Mouse (Mus musculus): ENCODE measurements around the gene A830005F24Rik. TPM values are rescaled to one million over a fixed set of nuclear protein-coding genes. Genes with fewer than 3 reads are reported as not detected.
A peak's percentile ranks its signal among the peaks of the same experiment; 100 is the strongest.

A830005F24Rik gene
- total and polyA plus RNA-seq, 3 experiments, result 0.70 to 0.73 TPM; not detected in 1

DNA sequence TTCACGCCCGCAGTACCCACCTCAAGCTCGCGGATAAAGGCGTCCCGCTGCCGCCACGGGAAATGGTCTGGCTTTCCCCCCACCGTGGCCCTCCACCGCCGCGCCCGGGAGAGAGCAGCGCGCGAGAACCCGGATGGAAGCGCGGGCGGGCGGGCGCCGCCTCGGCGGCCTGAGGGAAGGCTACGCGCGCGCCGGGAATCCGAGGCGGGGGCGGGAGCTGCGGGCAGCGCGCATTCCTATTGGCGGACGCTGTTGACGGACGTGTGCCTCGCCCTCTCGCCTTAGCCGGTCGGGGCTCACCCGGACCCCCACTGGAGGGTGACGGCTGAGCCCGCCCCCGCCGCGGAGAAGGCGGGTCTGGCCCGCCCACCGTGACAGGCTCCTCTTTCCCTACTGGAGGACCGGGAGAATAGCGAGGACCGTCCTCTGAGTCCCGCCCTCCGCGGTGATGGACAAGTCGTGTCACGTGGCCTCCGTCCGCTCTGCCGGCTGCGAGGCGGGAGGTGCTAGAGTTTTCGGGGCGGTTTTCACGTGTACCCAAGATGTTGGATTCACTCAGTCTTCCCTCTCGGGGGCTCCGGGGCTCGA, 33.1 kb downstream of the A830005F24Rik start (continued):
- TF ChIP-seq ZC3H11A (IDR thresholded peaks at IDR 0.05; ENCODE audit: low read depth, low read length), result no peak
- no peak; the same call in 1 of the 2 replicates for TF ChIP-seq KAT2A (conservative IDR thresholded peaks at IDR 0.05; ENCODE audit: low read depth, low read length)
- TF ChIP-seq POLR2AphosphoS2 (IDR thresholded peaks at IDR 0.05; ENCODE audit: low read length), result peak; percentile 92

DNA sequence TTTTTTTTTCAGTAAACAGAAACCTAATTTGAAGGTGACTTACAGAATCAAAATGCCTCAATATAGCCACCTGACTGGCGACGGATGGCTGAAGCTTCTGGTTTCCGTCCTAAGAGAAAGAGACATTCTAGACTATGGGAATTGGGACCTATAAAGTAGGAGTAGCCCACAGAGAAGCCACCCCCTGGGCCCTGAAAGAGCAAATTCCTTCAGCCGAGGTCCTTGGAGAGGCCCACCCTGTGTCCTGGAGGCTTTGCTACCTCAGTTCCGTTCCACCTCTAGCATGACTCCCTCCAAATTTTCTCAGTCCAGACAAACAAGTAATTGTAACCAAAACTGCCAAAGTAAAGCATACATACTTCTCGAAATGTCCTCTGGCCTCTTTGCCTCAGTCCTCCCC, 34.3 kb downstream of the A830005F24Rik start:
- Histone ChIP-seq H3K4me3 (ENCODE audit: control insufficient read depth in 1 of 2, insufficient read depth in 1 of 2, low read depth in 2 of 2, low read length in 2 of 2) (no peak overlapping the region), H3K27me3 (ENCODE audit: control insufficient read depth in 1 of 2, insufficient read depth in 2 of 2, low read length in 2 of 2) (no peaks in the 10 kb centered on the region), H3K79me2 (ENCODE audit: control insufficient read depth, insufficient read depth, low read length, poor library complexity) (peaks cover 31% of the 10 kb centered on the region), H3K27ac (ENCODE audit: control insufficient read depth, low read depth, low read length) (peak overlapping the region; percentile 52; the same call in 1 of the 2 replicates), H3K9me3 (replicated peaks; ENCODE audit: insufficient read depth, low read length) (no peaks in the 10 kb centered on the region), H3K36me3 (ENCODE audit: control insufficient read depth in 1 of 2, insufficient read depth in 2 of 2, low read length in 2 of 2) (peaks cover 0 to 42% of the 10 kb centered on the region in 2 experiments; a peak in 3 of 4 replicates), H3K9ac (ENCODE audit: control insufficient read depth, low read depth, low read length, poor library complexity, severe bottlenecking) (no peak overlapping the region; the same call in 1 of the 2 replicates), H3K4me1 (ENCODE audit: control insufficient read depth in 1 of 2, insufficient read depth in 2 of 2, low read length in 2 of 2) (peaks cover 12 to 38% of the 10 kb centered on the region in 2 experiments)
- peak; percentile 11 for DNase-seq (ENCODE audit: low read depth, low spot score)
- no peak for TF ChIP-seq ETS1 (IDR thresholded peaks at IDR 0.05; ENCODE audit: low read depth, low read length)
- TF ChIP-seq MYC (IDR thresholded peaks at IDR 0.05; ENCODE audit: low read depth, low read length), result no peak
- TF ChIP-seq UBTF (IDR thresholded peaks at IDR 0.05; ENCODE audit: borderline replicate concordance, insufficient read depth, low read depth, low read length), result no peak
- no peak; the same call in 1 of the 2 replicates for TF ChIP-seq SIN3A (IDR thresholded peaks at IDR 0.05; ENCODE audit: low read length)
- no peak for TF ChIP-seq NELFE (IDR thresholded peaks at IDR 0.05; ENCODE audit: low read depth, low read length)
- TF ChIP-seq EP300 (IDR thresholded peaks at IDR 0.05; ENCODE audit: low read depth in 1 of 2, low read length in 2 of 2), result no peak
- no peak for TF ChIP-seq TAL1 (IDR thresholded peaks at IDR 0.05; ENCODE audit: low read length)

DNA sequence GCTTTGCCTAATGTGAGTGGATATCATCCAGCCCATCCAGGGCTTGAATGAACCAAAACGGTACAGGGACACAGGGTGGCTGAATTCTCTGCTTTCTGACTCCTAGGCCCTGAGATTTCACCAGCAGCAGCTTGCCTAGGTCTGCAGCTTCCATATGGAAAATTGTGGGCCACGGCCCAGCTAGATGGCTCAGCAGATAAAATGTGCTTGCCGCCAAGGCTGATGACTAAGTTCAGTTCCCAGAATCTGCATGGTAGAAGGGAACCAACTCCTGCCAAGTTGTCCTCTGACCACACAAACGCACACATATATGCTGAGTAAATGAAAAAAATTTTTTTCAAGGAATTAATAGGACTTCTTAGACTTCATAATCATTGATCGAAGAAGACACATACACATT, 34.9 kb downstream of the A830005F24Rik start:
- DNase-seq (ENCODE audit: low read depth, low spot score), result peak; percentile 34
- no peak overlapping the region for H3K9ac ChIP-seq (ENCODE audit: control insufficient read depth, low read depth, low read length, poor library complexity, severe bottlenecking)
- H3K27me3 ChIP-seq (ENCODE audit: control insufficient read depth in 1 of 2, insufficient read depth in 2 of 2, low read length in 2 of 2), result no peaks in the 10 kb centered on the region
- peaks cover 0 to 42% of the 10 kb centered on the region in 2 experiments; a peak in 3 of 4 replicates for H3K36me3 ChIP-seq (ENCODE audit: control insufficient read depth in 1 of 2, insufficient read depth in 2 of 2, low read length in 2 of 2)
- H3K9me3 ChIP-seq (replicated peaks; ENCODE audit: insufficient read depth, low read length), result no peaks in the 10 kb centered on the region
- TF ChIP-seq KAT2A (conservative IDR thresholded peaks at IDR 0.05; ENCODE audit: low read depth, low read length) (no peak), USF2 (IDR thresholded peaks at IDR 0.05; ENCODE audit: borderline replicate concordance in 1 of 2, insufficient read depth in 1 of 2, low read depth in 1 of 2, low read length in 2 of 2) (no peak), POLR2AphosphoS2 (IDR thresholded peaks at IDR 0.05; ENCODE audit: low read length) (no peak), MXI1 (IDR thresholded peaks at IDR 0.05; ENCODE audit: low read depth, low read length) (no peak), MEF2A (IDR thresholded peaks at IDR 0.05; ENCODE audit: extremely low read depth, insufficient replicate concordance, low read depth, low read length, poor library complexity, severe bottlenecking) (no peak), RAD21 (IDR thresholded peaks at IDR 0.05; ENCODE audit: low read depth, low read length) (no peak), EP300 (IDR thresholded peaks at IDR 0.05; ENCODE audit: low read depth in 1 of 2, low read length in 2 of 2) (no peak), CHD1 (IDR thresholded peaks at IDR 0.05; ENCODE audit: low read depth, low read length) (no peak), SIN3A (IDR thresholded peaks at IDR 0.05; ENCODE audit: low read length) (no peak), USF1 (IDR thresholded peaks at IDR 0.05; ENCODE audit: low read depth, low read length) (no peak), POLR2AphosphoS5 (IDR thresholded peaks at IDR 0.05; ENCODE audit: borderline replicate concordance, low read depth, low read length) (no peak), MAZ (IDR thresholded peaks at IDR 0.05; ENCODE audit: low read depth, low read length) (no peak), ZNF384 (IDR thresholded peaks at IDR 0.05; ENCODE audit: low read depth, low read length) (no peak), ZMIZ1 (IDR thresholded peaks at IDR 0.05; ENCODE audit: low read depth, low read length) (no peak), ZKSCAN1 (IDR thresholded peaks at IDR 0.05; ENCODE audit: low read depth, low read length) (no peak), POLR2A (IDR thresholded peaks at IDR 0.05; ENCODE audit: control insufficient read depth in 1 of 2, insufficient read depth in 1 of 2, low read depth in 1 of 2, low read length in 2 of 2, poor library complexity in 1 of 2) (no peak), CHD2 (IDR thresholded peaks at IDR 0.05; ENCODE audit: low read length) (no peak), ELF1 (IDR thresholded peaks at IDR 0.05; ENCODE audit: low read depth, low read length) (no peak)
- H3K79me2 ChIP-seq (ENCODE audit: control insufficient read depth, insufficient read depth, low read length, poor library complexity), result peaks cover 31% of the 10 kb centered on the region
- H3K27ac ChIP-seq (ENCODE audit: control insufficient read depth, low read depth, low read length), result no peak overlapping the region
- peaks cover 10 to 42% of the 10 kb centered on the region in 2 experiments for H3K4me1 ChIP-seq (ENCODE audit: control insufficient read depth in 1 of 2, insufficient read depth in 2 of 2, low read length in 2 of 2)
- no peak overlapping the region for H3K4me3 ChIP-seq (ENCODE audit: control insufficient read depth in 1 of 2, insufficient read depth in 1 of 2, low read depth in 2 of 2, low read length in 2 of 2)

Measured in MEL (cell line).